Mouse (Mus musculus) intestine, embryonic 14.5 days (tissue): Measurements from ENCODE around the gene Frmd4a. TPM values are rescaled to one million over a fixed set of nuclear protein-coding genes. Genes with fewer than 3 reads are reported as not detected.
A peak's percentile ranks its signal among the peaks of the same experiment; 100 is the strongest.

Source experiments
- ATAC-seq: fragments of 200-750 bp; cut with Nextera tagmentation; replicated peaks from 2 replicates; pipeline ENCODE4 v1.8.0; 2017; ENCODE audit warnings: low read depth, moderate number of reproducible peaks, moderate TSS enrichment, moderate library complexity; ENCODE audit not compliant: low FRiP score, low TSS enrichment
- DNase-seq: peaks from one replicate; pipeline ENCODE4 v3.0.0-alpha.2; 2018; ENCODE audit warnings: low spot score
- H3K27ac ChIP-seq: fragments of 300-500 bp; sonication (generic); 2 replicates; pipeline ENCODE4 v1.5.1; 2014; ENCODE audit warnings: low read depth, mild to moderate bottlenecking, control low read depth
- H3K27me3 ChIP-seq: fragments of 300-500 bp; sonication (generic); replicated peaks from 2 replicates; pipeline ENCODE4 v1.6.1; 2014; ENCODE audit warnings: low read length, control low read depth; ENCODE audit not compliant: control insufficient read depth, insufficient read depth
- H3K36me3 ChIP-seq: fragments of 300-500 bp; sonication (generic); 2 replicates; pipeline ENCODE4 v1.6.1; 2014; ENCODE audit warnings: low read length, control low read depth; ENCODE audit not compliant: control insufficient read depth, insufficient read depth
- H3K4me1 ChIP-seq: fragments of 300-500 bp; sonication (generic); replicated peaks from 2 replicates; pipeline ENCODE4 v1.6.1; 2014; ENCODE audit warnings: low read length, control low read depth, mixed read lengths; ENCODE audit not compliant: control insufficient read depth, insufficient read depth
- H3K4me2 ChIP-seq: fragments of 300-500 bp; sonication (generic); 2 replicates; pipeline ENCODE4 v1.6.1; 2014; ENCODE audit warnings: low read length
- H3K4me3 ChIP-seq: fragments of 300-500 bp; sonication (generic); 2 replicates; pipeline ENCODE4 v1.5.1; 2014; ENCODE audit warnings: low read depth, low read length, control low read depth, mixed read lengths
- H3K9ac ChIP-seq: fragments of 300-500 bp; sonication (generic); 2 replicates; pipeline ENCODE4 v1.6.1; 2014; ENCODE audit warnings: mild to moderate bottlenecking, low read length
- H3K9me3 ChIP-seq: fragments of 300-500 bp; sonication (generic); 2 replicates; pipeline ENCODE4 v1.6.1; 2016; ENCODE audit warnings: low read length, control low read depth; ENCODE audit not compliant: control insufficient read depth
- WGBS: fragments of 180-500 bp; shearing (Covaris S2); extraction: QIAGEN DNeasy Blood & Tissue Kit; methylation state at CpG from one replicate; pipeline ENCODE4 v1.1.7; 2014; 5-methylcytosine and 5-hydroxymethylcytosine counted together
- polyA plus RNA-seq: library from polyadenylated mRNA; unstranded; fragments of >200 nt; fragmentation: Nextera tagmentation; extraction: Ambion mirVana; gene quantifications from 2 replicates; pipeline ENCODE4 v1.2.1, GENCODE M21; 2014

Gene Frmd4a
- polyA plus RNA-seq, 1 experiment from 2014 or later: 28.8 TPM

GRCm38 (mm10) chr2:4636656-4637055 lies 619.1 kb downstream of the Frmd4a start:
- no peak overlapping the region for H3K9ac ChIP-seq
- H3K27ac ChIP-seq: no peak overlapping the region
- H3K9me3 ChIP-seq: no peaks in the 10 kb centered on the region
- no peak for DNase-seq
- no peak overlapping the region for H3K4me3 ChIP-seq
- H3K4me2 ChIP-seq: no peak overlapping the region
- H3K4me1 ChIP-seq: no peaks in the 10 kb centered on the region
- H3K27me3 ChIP-seq: no peaks in the 10 kb centered on the region
- peaks cover 90% of the 10 kb centered on the region for H3K36me3 ChIP-seq
- no peak for ATAC-seq
- WGBS: 79% methylated on average over 7 of the region's 7 CpGs

- Histone ChIP-seq H3K4me2 (no peak overlapping the region), H3K9ac (no peak overlapping the region), H3K9me3 (no peaks in the 10 kb centered on the region), H3K36me3 (peaks cover 89% of the 10 kb centered on the region), H3K27ac (no peak overlapping the region), H3K4me3 (no peak overlapping the region), H3K4me1 (no peaks in the 10 kb centered on the region), H3K27me3 (no peaks in the 10 kb centered on the region)
- ATAC-seq: no peak
- 86% methylated on average over 3 of the region's 3 CpGs for WGBS
- DNase-seq: no peak
Observed at GRCm38 (mm10) chr2:4638189-4638588, 620.7 kb downstream of the Frmd4a start.

- Histone ChIP-seq H3K9me3 (no peaks in the 10 kb centered on the region), H3K4me1 (no peaks in the 10 kb centered on the region), H3K9ac (no peak overlapping the region), H3K36me3 (peaks cover 58% of the 10 kb centered on the region), H3K4me3 (no peak overlapping the region), H3K4me2 (no peak overlapping the region), H3K27ac (no peak overlapping the region), H3K27me3 (no peaks in the 10 kb centered on the region)
- DNase-seq (no peak), ATAC-seq (no peak)
- 78% methylated on average over 4 of the region's 4 CpGs for WGBS
Observed at GRCm38 (mm10) chr2:4645066-4645465, 627.5 kb downstream of the Frmd4a start.

GRCm38 (mm10) chr2:4648094-4648493 lies 630.6 kb downstream of the Frmd4a start:
- H3K4me1 ChIP-seq: peaks cover 4% of the 10 kb centered on the region
- no peak overlapping the region for H3K4me2 ChIP-seq
- DNase-seq: no peak
- no peak overlapping the region for H3K27ac ChIP-seq
- H3K4me3 ChIP-seq: no peak overlapping the region
- ATAC-seq: no peak
- no peak overlapping the region for H3K9ac ChIP-seq
- no peaks in the 10 kb centered on the region for H3K9me3 ChIP-seq
- 90% methylated on average over 4 of the region's 4 CpGs for WGBS
- no peaks in the 10 kb centered on the region for H3K27me3 ChIP-seq
- H3K36me3 ChIP-seq: peaks cover 37% of the 10 kb centered on the region

GRCm38 (mm10) chr2:4649646-4650045 lies 632.1 kb downstream of the Frmd4a start:
- no peak overlapping the region for H3K4me3 ChIP-seq
- no peaks in the 10 kb centered on the region for H3K27me3 ChIP-seq
- H3K4me2 ChIP-seq: no peak overlapping the region
- 100% methylated on average over 2 of the region's 2 CpGs for WGBS
- no peaks in the 10 kb centered on the region for H3K9me3 ChIP-seq
- DNase-seq (no peak), ATAC-seq (no peak)
- H3K4me1 ChIP-seq: peaks cover 4% of the 10 kb centered on the region
- H3K9ac ChIP-seq: no peak overlapping the region
- peaks cover 23% of the 10 kb centered on the region for H3K36me3 ChIP-seq
- no peak overlapping the region for H3K27ac ChIP-seq

GRCm38 (mm10) chr2:4651500-4652285 lies 634.2 kb downstream of the Frmd4a start, which contains the start of gene Prpf18:
Gene Prpf18, minus strand, starts transcription at chr2:4652113.
- DNase-seq: peak; percentile 97
- Histone ChIP-seq H3K27me3 (no peaks in the 10 kb centered on the region), H3K27ac (peak within 1 kb of the TSS; percentile 69), H3K36me3 (peaks cover 8% of the 10 kb centered on the region; the same call in 1 of the 2 replicates), H3K9me3 (no peaks in the 10 kb centered on the region), H3K4me1 (peaks cover 4% of the 10 kb centered on the region), H3K9ac (peak within 1 kb of the TSS; percentile 90), H3K4me2 (peak within 1 kb of the TSS; percentile 88), H3K4me3 (peak within 1 kb of the TSS; percentile 96)
- peak; percentile 87 for ATAC-seq
- 1% methylated on average over 40 of the region's 40 CpGs for WGBS

GRCm38 (mm10) chr2:4660677-4661076 lies 643.2 kb downstream of the Frmd4a start:
- Histone ChIP-seq H3K9me3 (no peaks in the 10 kb centered on the region), H3K36me3 (no peaks in the 10 kb centered on the region), H3K27me3 (no peaks in the 10 kb centered on the region), H3K4me1 (no peaks in the 10 kb centered on the region), H3K27ac (no peak overlapping the region), H3K9ac (no peak overlapping the region), H3K4me3 (no peak overlapping the region), H3K4me2 (no peak overlapping the region)
- DNase-seq: no peak
- no peak for ATAC-seq
- WGBS: 69% methylated on average over 2 of the region's 2 CpGs
